Mouse (Mus musculus) E14TG2a.4 (cell line): ENCODE data around the gene Capn9.

Experiments used
- CTCF ChIP-seq: conservative IDR thresholded peaks from 2 replicates; pipeline ENCODE4 v1.5.1; 2014; ENCODE audit warnings: low read length
- NANOG ChIP-seq: IDR thresholded peaks from 2 replicates; pipeline ENCODE4 v1.6.1; 2014; ENCODE audit warnings: borderline replicate concordance, low read length, mixed read lengths

GRCm38 (mm10) chr8:124657961-124658360, 82.0 kb downstream of the Capn9 start:
- TF ChIP-seq CTCF (no peak), NANOG (no peak)
